Mouse (Mus musculus) gastrocnemius, adult 2 months (tissue): ENCODE data around the gene Mxi1. TPM values are rescaled to one million over a fixed set of nuclear protein-coding genes. Genes with fewer than 3 reads are reported as not detected.
A peak's percentile ranks its signal among the peaks of the same experiment; 100 is the strongest.
"Not testable (repeated sequence)": the region's sequence is repeated elsewhere in the genome, so short reads cannot be mapped to it uniquely, and the experiment has no call there.

Source experiments
- DNase-seq: peaks from one replicate; pipeline ENCODE4 v3.0.0; 2022
- H3K27ac ChIP-seq: fragments of 200-600 bp; 2 replicates; pipeline ENCODE4 v1.8.1; 2022; ENCODE audit warnings: mild to moderate bottlenecking
- H3K4me3 ChIP-seq: fragments of 200-600 bp; 2 replicates; pipeline ENCODE4 v1.8.1; 2022; ENCODE audit warnings: mild to moderate bottlenecking, moderate library complexity
- CTCF ChIP-seq: fragments of 200-600 bp; IDR thresholded peaks from 2 replicates; pipeline ENCODE4 v1.8.1; 2022; ENCODE audit warnings: antibody characterized with exemption, mild to moderate bottlenecking, moderate library complexity
- intact Hi-C: fragments of 180-260 bp; cut with DNase I; formaldehyde crosslinking; loops from one replicate; pipeline ENCODE4 v1.15.1; 2025
- total RNA-seq, 2 experiments: library from RNA; stranded (reverse); gene quantifications; 2 replicates each; pipeline ENCODE4 v1.2.3; 2021

The Mxi1 gene
- total RNA-seq, 2 experiments from 2014 or later, result 38.1 to 53.6 TPM

DNA sequence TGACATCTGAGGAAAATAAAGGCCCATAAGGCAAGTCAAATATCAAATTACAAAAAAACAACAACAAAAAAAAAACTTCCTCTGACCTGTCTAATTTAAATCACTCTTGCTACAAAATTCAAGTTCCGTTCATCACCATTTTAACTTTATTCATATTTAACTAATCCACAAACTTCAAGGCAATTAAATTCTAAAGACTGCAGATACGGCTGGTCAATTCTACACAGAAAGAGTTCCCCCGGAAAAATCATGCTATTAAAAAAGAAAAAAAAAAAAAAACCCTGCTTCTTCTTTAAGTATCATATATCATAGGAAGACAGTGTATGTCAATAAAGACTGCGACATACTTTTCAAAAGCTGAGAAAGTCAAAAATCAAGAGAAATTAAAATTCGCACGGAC lies 79.1 kb downstream of the Mxi1 start:
- Histone ChIP-seq H3K4me3 (peak overlapping the region; percentile 99), H3K27ac (peak overlapping the region; percentile 98)
- intact Hi-C loops, result no loop called here
- DNase-seq, result no peak
- no peak for TF ChIP-seq CTCF

GRCm38 (mm10) chr19:53389851-53390431 lies 79.6 kb downstream of the Mxi1 start:
- no peak for DNase-seq
- Histone ChIP-seq H3K4me3 (peak overlapping the region; percentile 99), H3K27ac (peak overlapping the region; percentile 98)
- peak; percentile 1; the same call in 1 of the 2 replicates for TF ChIP-seq CTCF
- intact Hi-C loops, result loop anchor here (5.0 kb wide), 1 partner anchor 552 kb away; the partner anchor contains the start of genes Bbip1 and Shoc2

- TF ChIP-seq CTCF, result no peak
- intact Hi-C loops, result loop anchor here (5.0 kb wide), 1 partner anchor 552 kb away; the partner anchor contains the start of genes Bbip1 and Shoc2
Observed at GRCm38 (mm10) chr19:53390495-53391007, 80.2 kb downstream of the Mxi1 start, which contains the start of gene Smndc1. Gene Smndc1, minus strand, starts transcription at chr19:53390578.

GRCm38 (mm10) chr19:53391386-53391785 lies 81.1 kb downstream of the Mxi1 start:
- Histone ChIP-seq H3K27ac (peak overlapping the region; percentile 98), H3K4me3 (peak overlapping the region; percentile 99)
- no peak for TF ChIP-seq CTCF
- no peak for DNase-seq
- intact Hi-C loops, result loop anchor here (5.0 kb wide), 1 partner anchor 551 kb away; the partner anchor contains the start of genes Bbip1 and Shoc2

More at GRCm38 (mm10) chr19:53390495-53391007, 80.2 kb downstream of the Mxi1 start, which contains the start of gene Smndc1:
- peak; percentile 100 for DNase-seq
- Histone ChIP-seq H3K4me3 (peak within 1 kb of the TSS; percentile 99), H3K27ac (peak within 1 kb of the TSS; percentile 98)

- intact Hi-C loops, result loop anchor here (5.0 kb wide), 1 partner anchor 551 kb away; the partner anchor contains the start of genes Bbip1 and Shoc2
- TF ChIP-seq CTCF, result no peak
- H3K27ac ChIP-seq, result peak overlapping the region; percentile 98; the same call in 1 of the 2 replicates
- peak overlapping the region; percentile 99 for H3K4me3 ChIP-seq
- no peak for DNase-seq
Observed at GRCm38 (mm10) chr19:53391787-53392186, 81.5 kb downstream of the Mxi1 start.

GRCm38 (mm10) chr19:53392781-53393343 lies 82.5 kb downstream of the Mxi1 start:
- no peak for DNase-seq
- intact Hi-C loops, result loop anchor here (5.0 kb wide), 1 partner anchor 549 kb away; the partner anchor contains the start of genes Bbip1 and Shoc2
- no peak for TF ChIP-seq CTCF
- Histone ChIP-seq H3K4me3 (no peak overlapping the region), H3K27ac (no peak overlapping the region)

GRCm38 (mm10) chr19:53393646-53394045 lies 83.3 kb downstream of the Mxi1 start:
- intact Hi-C loops, result loop anchor here (5.0 kb wide), 1 partner anchor 549 kb away; the partner anchor contains the start of genes Bbip1 and Shoc2
- DNase-seq, result no peak
- no peak overlapping the region for H3K27ac ChIP-seq
- no peak overlapping the region for H3K4me3 ChIP-seq
- no peak for TF ChIP-seq CTCF

DNA sequence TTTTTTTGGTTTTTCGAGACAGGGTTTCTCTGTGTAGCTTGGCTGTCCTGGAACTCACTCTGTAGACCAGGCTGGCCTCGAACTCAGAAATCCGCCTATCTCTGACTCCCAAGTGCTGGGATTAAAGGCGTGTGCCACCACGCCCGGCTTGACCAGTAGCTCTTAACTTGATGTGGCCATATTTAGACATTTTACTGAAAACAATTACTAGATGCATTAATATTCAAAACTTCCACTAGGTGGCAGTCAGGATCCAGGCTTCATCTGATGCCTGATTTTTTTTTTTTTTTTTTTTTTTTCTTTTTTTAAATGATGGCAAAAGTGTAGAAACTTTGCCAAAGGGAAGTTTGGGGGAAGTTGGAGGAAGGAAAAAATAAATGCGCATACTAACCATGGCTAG lies 84.2 kb downstream of the Mxi1 start:
- DNase-seq, result no peak
- peak; percentile 79 for TF ChIP-seq CTCF

GRCm38 (mm10) chr19:53394956-53395355 lies 84.6 kb downstream of the Mxi1 start:
- H3K27ac ChIP-seq, DNase-seq, H3K4me3 ChIP-seq: not testable (repeated sequence)
- intact Hi-C loops, result loop anchor here (1.0 to 5.0 kb wide), 2 partner anchors 184 to 547 kb away; partner anchors contain the start of genes Bbip1 and Shoc2

More for the DNA sequence above, 84.2 kb downstream of the Mxi1 start:
- Histone ChIP-seq H3K27ac (peak overlapping the region; percentile 28; the same call in 1 of the 2 replicates), H3K4me3 (peak overlapping the region; percentile 40; the same call in 1 of the 2 replicates)
- intact Hi-C loops, result loop anchor here (5.0 kb wide), 1 partner anchor 548 kb away; the partner anchor contains the start of genes Bbip1 and Shoc2

- not testable (repeated sequence) for H3K27ac ChIP-seq, H3K4me3 ChIP-seq, DNase-seq
- intact Hi-C loops, result loop anchor here (1.0 kb wide), 1 partner anchor 183 kb away; no protein-coding TSS in a partner anchor
Observed at GRCm38 (mm10) chr19:53395805-53396204, 85.5 kb downstream of the Mxi1 start.

- intact Hi-C loops, result no loop called here
- no peak overlapping the region for H3K4me3 ChIP-seq
- no peak for DNase-seq
- TF ChIP-seq CTCF, result no peak
- H3K27ac ChIP-seq, result no peak overlapping the region
Observed at GRCm38 (mm10) chr19:53397451-53398233, 87.3 kb downstream of the Mxi1 start.

DNA sequence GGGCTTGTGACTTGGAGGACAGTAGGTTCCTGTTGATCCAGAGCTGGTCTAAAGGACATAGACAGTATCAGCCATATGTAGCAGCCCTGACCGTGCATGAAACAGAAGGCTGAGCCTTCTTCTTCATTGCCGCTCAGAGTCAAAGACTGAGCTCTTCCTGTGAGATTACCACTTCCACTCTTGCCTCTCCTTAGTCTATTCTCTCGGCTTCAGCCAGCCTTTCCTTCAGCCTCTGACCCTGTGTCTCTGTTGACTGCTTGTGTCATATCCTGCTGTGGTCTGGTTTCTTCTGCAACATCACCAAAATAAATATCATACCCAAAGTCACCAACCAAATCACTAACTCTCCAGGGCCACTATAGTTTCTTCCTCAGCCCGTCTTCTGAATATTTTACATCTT lies 88.9 kb downstream of the Mxi1 start:
- no peak for DNase-seq
- no peak overlapping the region for H3K4me3 ChIP-seq
- no peak overlapping the region for H3K27ac ChIP-seq
- no peak for TF ChIP-seq CTCF
- intact Hi-C loops, result no loop called here
